Mouse (Mus musculus) heart, embryonic 10.5 days (tissue): ENCODE measurements around the gene Ech1. TPM values are rescaled to one million over a fixed set of nuclear protein-coding genes. Genes with fewer than 3 reads are reported as not detected.

ENCODE experiments used
- DNase-seq: peaks from one replicate; pipeline ENCODE4 v3.0.0-alpha.2; 2017; ENCODE audit warnings: low spot score
- H3K27ac ChIP-seq: fragments of 300-500 bp; sonication (generic); 2 replicates; pipeline ENCODE4 v1.5.1; 2016; ENCODE audit warnings: mild to moderate bottlenecking
- H3K27me3 ChIP-seq: fragments of 300-500 bp; sonication (generic); 2 replicates; pipeline ENCODE4 v1.6.1; 2016; ENCODE audit warnings: mild to moderate bottlenecking; ENCODE audit not compliant: poor library complexity, insufficient read depth, severe bottlenecking
- H3K36me3 ChIP-seq: fragments of 300-500 bp; sonication (generic); 2 replicates; pipeline ENCODE4 v1.6.1; 2016; ENCODE audit warnings: mild to moderate bottlenecking, moderate library complexity
- H3K4me1 ChIP-seq: fragments of 300-500 bp; sonication (generic); 2 replicates; pipeline ENCODE4 v1.6.1; 2016; ENCODE audit warnings: mild to moderate bottlenecking
- H3K4me3 ChIP-seq: fragments of 300-500 bp; sonication (generic); 2 replicates; pipeline ENCODE4 v1.5.1; 2016; ENCODE audit warnings: mild to moderate bottlenecking, moderate library complexity
- H3K9me3 ChIP-seq: fragments of 300-500 bp; sonication (generic); 2 replicates; pipeline ENCODE4 v1.6.1; 2016; ENCODE audit warnings: mild to moderate bottlenecking, moderate library complexity
- WGBS: fragments of 180-500 bp; shearing (Covaris S2); methylation state at CpG from one replicate; pipeline ENCODE4 v1.1.7; 2016; 5-methylcytosine and 5-hydroxymethylcytosine counted together
- polyA plus RNA-seq: library from polyadenylated mRNA; unstranded; fragments of >200 nt; fragmentation: Nextera tagmentation; extraction: Ambion mirVana; gene quantifications from 2 replicates; pipeline ENCODE4 v1.2.1, GENCODE M21; 2016

Ech1 gene
- polyA plus RNA-seq, 1 experiment from 2014 or later = 118 TPM

DNA sequence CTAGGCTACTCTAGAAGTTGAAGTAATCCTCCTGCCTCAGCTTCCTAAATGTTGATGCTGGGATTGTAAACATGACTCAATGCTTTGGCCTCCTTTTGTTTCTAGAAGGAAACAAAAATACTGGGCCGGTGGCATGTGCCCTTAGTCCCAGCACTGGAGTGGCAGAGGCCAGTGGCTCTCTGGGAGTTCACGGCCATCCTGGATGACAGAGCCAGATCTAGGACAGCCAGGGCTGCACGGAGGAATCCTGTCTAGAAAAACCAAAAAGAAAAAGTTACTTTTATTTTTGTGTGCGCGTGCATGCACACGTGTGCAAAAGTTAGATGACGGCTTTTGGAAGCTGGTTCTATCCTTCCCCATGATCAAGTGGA lies 1.4 kb downstream of the Ech1 start:
- no peak for DNase-seq
- H3K36me3 ChIP-seq = peaks cover 41% of the 10 kb centered on the region
- H3K4me3 ChIP-seq = no peak overlapping the region

DNA sequence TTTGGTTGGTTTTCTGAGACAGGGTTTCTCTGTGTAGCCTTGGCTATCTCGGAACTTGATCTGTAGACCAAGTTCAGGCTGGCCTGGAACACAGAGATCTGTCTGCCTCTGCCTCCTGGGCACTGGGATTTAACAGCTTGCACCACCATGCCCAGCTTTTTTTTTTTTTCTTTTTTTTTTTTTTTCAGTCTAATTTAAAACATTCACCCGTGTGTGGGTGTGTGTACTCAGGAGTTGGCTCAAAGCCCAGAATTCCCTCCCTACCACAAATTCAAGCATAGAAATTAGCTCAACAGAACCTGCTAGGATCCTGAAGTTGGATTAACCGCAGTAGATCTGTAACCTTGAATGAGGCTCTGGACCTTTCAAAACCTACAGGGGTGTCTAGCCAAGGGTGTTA lies 2.3 kb downstream of the Ech1 start:
- Histone ChIP-seq H3K27ac (no peak overlapping the region), H3K36me3 (peaks cover 38% of the 10 kb centered on the region), H3K4me3 (no peak overlapping the region), H3K27me3 (no peaks in the 10 kb centered on the region), H3K9me3 (no peaks in the 10 kb centered on the region), H3K4me1 (peaks cover 30% of the 10 kb centered on the region)
- 69% methylated on average over 3 of the region's 3 CpGs for WGBS
- no peak for DNase-seq

More for the DNA sequence above, 1.4 kb downstream of the Ech1 start:
- H3K27me3 ChIP-seq = no peaks in the 10 kb centered on the region
- H3K9me3 ChIP-seq = no peaks in the 10 kb centered on the region
- no peak overlapping the region for H3K27ac ChIP-seq
- 84% methylated on average over 7 of the region's 7 CpGs for WGBS
- H3K4me1 ChIP-seq = peaks cover 25% of the 10 kb centered on the region

DNA sequence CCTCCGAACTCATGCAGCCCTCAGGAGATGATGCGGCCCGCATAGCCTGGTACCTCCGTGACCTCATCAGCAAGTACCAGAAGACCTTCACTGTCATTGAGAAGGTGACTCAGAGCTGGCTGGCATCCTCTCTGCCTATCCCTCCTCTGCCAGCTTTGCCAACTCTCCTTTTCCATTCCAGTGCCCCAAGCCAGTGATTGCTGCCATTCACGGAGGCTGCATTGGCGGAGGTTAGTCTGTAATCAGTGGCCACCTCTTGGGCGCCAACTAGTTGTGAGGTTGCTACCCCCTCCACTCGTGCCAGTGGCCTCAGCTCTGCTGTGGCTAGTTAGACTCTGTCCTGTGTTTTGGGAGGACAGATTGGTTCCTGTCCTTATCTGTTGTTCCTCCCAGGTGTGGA lies 4.8 kb downstream of the Ech1 start:
- no peak overlapping the region for H3K4me3 ChIP-seq
- peaks cover 30% of the 10 kb centered on the region for H3K36me3 ChIP-seq
- WGBS = 94% methylated on average over 8 of the region's 8 CpGs
- no peaks in the 10 kb centered on the region for H3K27me3 ChIP-seq
- DNase-seq = no peak
- peaks cover 23% of the 10 kb centered on the region for H3K4me1 ChIP-seq
- no peak overlapping the region for H3K27ac ChIP-seq
- no peaks in the 10 kb centered on the region for H3K9me3 ChIP-seq

DNA sequence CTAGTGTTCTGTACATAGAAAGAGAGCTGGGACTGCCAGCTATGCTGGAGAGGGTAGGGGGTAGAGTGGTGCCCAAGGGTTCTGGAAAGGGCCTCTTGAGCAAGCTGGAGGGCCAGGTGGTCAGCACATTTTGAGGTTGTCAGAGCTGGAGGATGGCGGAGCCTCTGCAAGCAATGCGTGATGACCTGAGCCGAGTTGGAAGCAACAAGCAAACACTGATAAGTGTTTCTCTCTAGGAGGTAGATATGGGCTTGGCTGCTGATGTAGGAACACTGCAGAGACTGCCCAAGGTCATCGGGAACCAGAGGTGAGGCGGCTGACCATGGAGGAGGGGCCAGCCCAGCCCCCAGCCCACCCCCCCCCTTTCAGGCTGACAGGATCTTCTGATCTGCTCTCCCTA lies 6.0 kb downstream of the Ech1 start:
- H3K4me3 ChIP-seq = no peak overlapping the region
- no peak for DNase-seq
- peaks cover 19% of the 10 kb centered on the region for H3K4me1 ChIP-seq
- 59% methylated on average over 5 of the region's 5 CpGs for WGBS
- peak overlapping the region; percentile 52; the same call in 1 of the 2 replicates for H3K27ac ChIP-seq
- H3K9me3 ChIP-seq = no peaks in the 10 kb centered on the region
- peaks cover 4% of the 10 kb centered on the region; the same call in 1 of the 2 replicates for H3K27me3 ChIP-seq
- H3K36me3 ChIP-seq = peaks cover 30% of the 10 kb centered on the region

DNA sequence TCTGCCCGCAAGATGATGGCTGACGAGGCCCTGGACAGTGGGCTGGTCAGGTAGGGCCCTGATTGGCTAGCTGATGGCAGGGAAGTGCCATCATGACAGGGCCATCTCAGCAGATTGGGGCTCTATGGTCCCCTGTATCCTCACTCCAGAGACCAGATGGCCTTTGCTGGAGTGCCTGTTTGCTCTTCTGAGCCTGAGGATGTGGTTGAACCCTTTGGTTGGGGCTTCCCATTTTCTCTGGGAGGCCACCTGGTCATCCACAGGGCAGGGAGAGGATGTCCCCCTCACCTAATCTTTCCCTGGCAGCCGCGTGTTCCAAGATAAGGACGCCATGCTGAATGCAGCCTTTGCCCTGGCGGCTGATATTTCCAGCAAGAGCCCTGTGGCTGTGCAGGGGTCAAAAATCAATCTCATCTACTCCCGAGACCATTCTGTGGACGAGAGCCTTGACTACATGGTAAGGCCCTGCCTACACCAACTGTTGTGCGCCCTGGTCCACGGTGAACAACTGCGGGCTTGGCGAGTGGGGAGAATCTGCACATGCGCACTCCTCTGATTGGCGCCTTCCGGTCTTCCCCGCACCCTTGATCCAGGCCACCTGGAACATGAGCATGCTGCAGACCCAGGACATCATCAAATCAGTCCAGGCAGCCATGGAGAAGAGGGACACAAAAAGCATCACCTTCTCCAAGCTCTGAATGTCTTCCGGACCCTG lies 6.6 kb downstream of the Ech1 start:
- no peak overlapping the region for H3K4me3 ChIP-seq
- H3K27me3 ChIP-seq = peaks cover 5% of the 10 kb centered on the region; the same call in 1 of the 2 replicates
- H3K4me1 ChIP-seq = peaks cover 14% of the 10 kb centered on the region
- no peak for DNase-seq
- peaks cover 30% of the 10 kb centered on the region for H3K36me3 ChIP-seq
- H3K27ac ChIP-seq = no peak overlapping the region
- H3K9me3 ChIP-seq = no peaks in the 10 kb centered on the region
- WGBS = 76% methylated on average over 17 of the region's 17 CpGs

DNA sequence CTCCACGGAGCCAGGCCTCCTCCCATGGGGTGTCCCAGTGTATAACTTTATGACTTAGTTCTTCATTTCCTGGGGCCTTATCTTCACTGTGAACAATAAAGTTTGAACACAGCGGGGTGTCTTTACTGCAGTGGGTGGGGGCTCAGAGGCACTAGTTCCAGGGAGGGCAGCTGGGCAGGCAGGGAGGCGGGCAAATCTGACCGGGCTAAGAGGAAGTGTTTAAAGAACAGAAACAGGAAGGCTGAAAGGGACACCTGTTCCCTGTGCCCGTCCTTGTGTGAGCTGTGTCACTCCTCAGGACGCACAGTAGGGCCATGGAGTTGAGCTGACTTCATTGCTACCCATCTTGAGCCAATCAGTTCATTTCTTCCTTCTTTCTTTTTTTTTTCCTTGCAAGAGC lies 7.1 kb downstream of the Ech1 start:
- WGBS = 78% methylated on average over 6 of the region's 6 CpGs
- peaks cover 14% of the 10 kb centered on the region for H3K4me1 ChIP-seq
- no peak overlapping the region for H3K4me3 ChIP-seq
- no peak for DNase-seq
- H3K36me3 ChIP-seq = peaks cover 30% of the 10 kb centered on the region
- H3K27me3 ChIP-seq = peaks cover 5% of the 10 kb centered on the region; the same call in 1 of the 2 replicates
- no peak overlapping the region for H3K27ac ChIP-seq
- no peaks in the 10 kb centered on the region for H3K9me3 ChIP-seq

DNA sequence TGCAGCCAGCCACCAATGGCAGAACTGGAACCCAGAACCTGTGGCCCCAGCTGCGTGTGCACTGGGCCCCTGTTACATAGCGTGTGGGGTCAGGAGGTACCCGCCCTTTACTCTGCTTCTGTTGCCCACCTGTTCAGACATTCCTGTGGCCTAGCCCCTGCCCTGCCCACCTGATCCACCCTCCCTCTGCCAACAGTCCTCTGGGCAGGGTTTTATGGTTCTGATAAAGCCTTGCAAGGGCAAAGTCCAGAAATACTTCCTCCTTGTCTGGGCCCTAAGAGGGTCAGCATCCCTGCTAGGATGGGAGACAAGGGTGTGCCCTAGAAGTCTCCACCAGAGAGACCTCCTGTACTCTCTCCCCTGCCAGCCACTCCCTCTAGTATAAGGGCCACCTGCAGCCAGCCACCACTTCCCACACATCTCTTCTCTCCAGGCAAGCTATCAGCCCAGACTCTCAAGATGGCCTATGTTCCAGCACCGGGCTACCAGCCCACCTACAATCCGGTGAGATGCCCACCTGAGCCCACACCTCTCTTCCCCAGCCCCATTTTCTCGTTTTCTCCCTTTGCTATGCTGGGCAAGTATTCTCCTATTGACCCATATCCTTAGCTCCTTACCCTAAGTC lies 8.8 kb downstream of the Ech1 start, which contains the start of gene Lgals4:
Gene Lgals4 (plus strand): TSS at position 132 of the 625 bp plus-strand sequence.
- no peak for DNase-seq
- peaks cover 28% of the 10 kb centered on the region for H3K36me3 ChIP-seq
- H3K4me1 ChIP-seq = peaks cover 14% of the 10 kb centered on the region
- WGBS = 81% methylated on average over 6 of the region's 6 CpGs
- no peak within 1 kb of the TSS for H3K4me3 ChIP-seq
- H3K27ac ChIP-seq = no peak within 1 kb of the TSS
- H3K27me3 ChIP-seq = peaks cover 5% of the 10 kb centered on the region; the same call in 1 of the 2 replicates
- no peaks in the 10 kb centered on the region for H3K9me3 ChIP-seq

DNA sequence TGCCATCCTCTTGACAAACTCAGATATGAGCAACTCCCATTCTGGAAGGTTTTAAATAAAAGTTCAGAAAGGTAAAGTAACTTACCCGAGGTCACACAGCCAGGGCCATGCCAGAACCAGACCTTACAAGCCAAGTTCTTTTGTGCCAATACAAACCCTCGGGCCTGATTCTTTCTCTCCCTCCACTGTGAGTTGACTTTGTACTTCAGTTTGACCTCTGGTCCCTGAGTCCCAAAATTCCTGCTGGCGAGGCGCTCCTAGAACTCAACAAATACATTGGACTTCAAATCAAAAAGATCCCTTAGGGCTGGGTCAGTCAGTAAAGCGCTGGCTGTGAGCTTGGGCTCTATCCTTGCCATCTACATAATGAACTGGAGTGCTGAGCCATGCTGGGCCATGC lies 11.9 kb downstream of the Ech1 start:
- no peaks in the 10 kb centered on the region for H3K36me3 ChIP-seq
- no peak for DNase-seq
- H3K27me3 ChIP-seq = peaks cover 5% of the 10 kb centered on the region; the same call in 1 of the 2 replicates
- H3K4me3 ChIP-seq = no peak overlapping the region
- H3K9me3 ChIP-seq = no peaks in the 10 kb centered on the region
- H3K27ac ChIP-seq = no peak overlapping the region
- 82% methylated on average over 5 of the region's 5 CpGs for WGBS
- no peaks in the 10 kb centered on the region for H3K4me1 ChIP-seq

DNA sequence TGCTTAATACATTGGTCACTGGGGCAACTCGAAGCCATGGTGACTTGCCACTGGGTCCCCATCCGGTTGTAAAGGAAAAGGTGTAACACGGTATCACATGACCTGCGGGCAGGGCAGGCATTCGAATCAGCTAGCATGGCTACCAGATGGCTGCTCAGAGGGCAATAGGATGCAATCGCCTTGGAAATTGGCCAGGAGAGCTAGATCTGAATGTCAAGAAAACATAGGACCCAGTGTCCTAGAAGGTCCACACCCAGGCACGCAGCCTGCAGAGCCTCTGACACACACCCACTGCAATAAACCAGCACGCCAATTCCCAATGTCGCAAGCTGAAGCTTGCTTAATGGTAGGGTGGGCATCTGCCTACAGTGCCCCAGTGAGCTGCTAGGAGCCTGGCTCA lies 13.3 kb downstream of the Ech1 start:
- Histone ChIP-seq H3K27ac (no peak overlapping the region), H3K4me1 (no peaks in the 10 kb centered on the region), H3K4me3 (no peak overlapping the region), H3K9me3 (no peaks in the 10 kb centered on the region), H3K27me3 (peaks cover 5% of the 10 kb centered on the region; the same call in 1 of the 2 replicates), H3K36me3 (no peaks in the 10 kb centered on the region)
- WGBS = 82% methylated on average over 9 of the region's 9 CpGs
- DNase-seq = no peak

DNA sequence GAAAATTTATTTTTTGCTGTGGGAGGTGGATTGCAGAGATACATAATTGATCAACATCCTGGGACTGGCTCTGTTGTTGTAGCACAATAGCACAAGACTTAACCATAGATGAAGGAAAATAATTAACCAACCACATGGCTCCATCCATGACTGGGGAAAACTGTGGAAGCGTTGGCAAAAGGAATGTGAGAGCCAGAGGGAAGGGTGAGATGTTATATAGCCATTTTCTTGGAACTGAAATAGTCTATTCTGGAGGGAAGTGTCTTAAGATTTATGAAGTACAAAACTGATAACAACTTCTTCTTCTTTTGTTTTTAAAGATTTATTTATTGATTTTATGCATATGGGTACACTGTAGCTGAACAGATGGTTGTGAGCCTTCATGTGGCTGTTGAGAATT lies 22.3 kb downstream of the Ech1 start:
- 0 out of 2 replicates have a peak, but pooled peaks cover 4% of the 10 kb centered on the region for H3K4me1 ChIP-seq
- no peak for DNase-seq
- H3K4me3 ChIP-seq = no peak overlapping the region
- H3K27ac ChIP-seq = no peak overlapping the region
- WGBS = 72% methylated on average over 1 of the region's 1 CpGs
- no peaks in the 10 kb centered on the region for H3K36me3 ChIP-seq
- no peaks in the 10 kb centered on the region for H3K9me3 ChIP-seq
- peaks cover 8% of the 10 kb centered on the region; the same call in 1 of the 2 replicates for H3K27me3 ChIP-seq

DNA sequence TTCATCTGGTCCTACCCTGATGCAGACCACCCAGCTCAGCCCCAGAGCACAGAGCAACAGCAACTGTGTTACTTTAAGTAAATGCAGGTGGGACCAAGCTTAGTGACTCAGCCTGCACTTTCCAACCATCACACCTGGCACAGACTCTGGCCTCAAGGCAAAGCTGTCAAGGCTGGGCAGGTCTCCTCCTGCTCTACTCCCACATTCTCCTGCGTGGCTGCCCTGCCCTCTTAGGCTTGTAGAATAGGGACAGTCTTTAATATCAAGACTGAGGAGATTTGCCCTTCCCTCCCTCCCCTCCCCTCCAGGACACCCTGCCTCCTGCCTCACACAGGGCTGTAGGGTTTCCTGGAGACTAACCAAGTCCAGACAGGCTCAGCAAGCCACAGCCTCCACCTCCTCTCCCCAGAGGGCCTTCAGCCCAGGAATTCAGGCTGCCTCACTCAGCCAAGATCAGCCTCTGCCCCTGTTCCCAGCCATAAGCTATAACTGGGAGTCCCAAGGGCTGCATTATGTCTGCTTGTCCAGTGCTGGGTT lies 24.8 kb downstream of the Ech1 start:
- 45% methylated on average over 1 of the region's 1 CpGs for WGBS
- no peak for DNase-seq
- H3K27ac ChIP-seq = no peak overlapping the region

DNA sequence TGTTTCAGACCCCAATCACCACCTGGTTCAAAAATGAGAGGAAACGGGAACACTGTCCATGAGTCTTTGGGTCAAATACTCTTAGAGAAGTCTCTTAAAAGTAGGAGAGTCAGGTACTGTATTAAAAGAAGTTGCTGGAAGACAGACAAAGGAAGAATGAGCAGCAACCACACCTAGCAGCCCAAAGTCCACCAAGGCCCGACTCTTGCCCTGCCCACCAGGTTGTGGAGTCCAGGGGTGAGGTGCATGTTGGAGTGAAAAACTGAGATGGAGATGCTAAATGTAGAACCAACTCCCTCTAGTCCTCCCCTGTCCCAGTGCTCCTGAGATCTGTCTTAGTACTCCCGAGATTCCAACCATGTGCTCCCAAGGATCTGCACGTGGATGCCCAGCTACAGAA lies 25.6 kb downstream of the Ech1 start:
- Histone ChIP-seq H3K4me3 (no peak overlapping the region), H3K4me1 (0 out of 2 replicates have a peak, but pooled peaks cover 4% of the 10 kb centered on the region), H3K27ac (no peak overlapping the region), H3K9me3 (no peaks in the 10 kb centered on the region), H3K36me3 (no peaks in the 10 kb centered on the region), H3K27me3 (peaks cover 8% of the 10 kb centered on the region; the same call in 1 of the 2 replicates)
- no peak for DNase-seq
- 77% methylated on average over 4 of the region's 4 CpGs for WGBS

More for the DNA sequence above, 24.8 kb downstream of the Ech1 start:
- Histone ChIP-seq H3K36me3 (no peaks in the 10 kb centered on the region), H3K4me1 (0 out of 2 replicates have a peak, but pooled peaks cover 4% of the 10 kb centered on the region), H3K9me3 (no peaks in the 10 kb centered on the region), H3K4me3 (no peak overlapping the region), H3K27me3 (peaks cover 8% of the 10 kb centered on the region; the same call in 1 of the 2 replicates)

DNA sequence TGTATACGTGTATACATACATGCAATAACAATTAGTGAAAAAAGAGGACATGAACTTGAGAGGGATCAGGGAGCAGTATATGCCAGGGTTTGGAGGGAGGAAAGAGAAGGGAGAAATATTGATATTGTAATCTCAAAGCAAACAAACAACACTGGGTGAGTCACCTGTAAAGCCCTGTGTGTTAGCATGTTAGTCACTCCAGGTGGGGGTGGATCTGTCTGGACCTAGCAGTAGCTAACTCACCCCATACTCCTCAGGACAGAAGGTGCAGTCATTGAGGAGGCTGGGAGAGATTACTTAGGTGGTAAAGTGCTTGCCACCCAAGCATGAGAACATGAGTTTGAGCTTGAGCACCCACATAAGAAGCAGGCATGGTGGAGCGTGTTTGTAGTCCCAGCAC lies 34.9 kb downstream of the Ech1 start:
- no peaks in the 10 kb centered on the region for H3K36me3 ChIP-seq
- H3K4me1 ChIP-seq = peaks cover 12% of the 10 kb centered on the region
- 80% methylated on average over 2 of the region's 2 CpGs for WGBS
- H3K9me3 ChIP-seq = 0 out of 2 replicates have a peak, but pooled peaks cover 5% of the 10 kb centered on the region
- DNase-seq = no peak
- no peak overlapping the region for H3K4me3 ChIP-seq
- H3K27me3 ChIP-seq = peaks cover 5% of the 10 kb centered on the region; the same call in 1 of the 2 replicates
- no peak overlapping the region for H3K27ac ChIP-seq
